Mouse (Mus musculus): Measurements from ENCODE around the gene Pla2r1.

The Pla2r1 gene

DNA sequence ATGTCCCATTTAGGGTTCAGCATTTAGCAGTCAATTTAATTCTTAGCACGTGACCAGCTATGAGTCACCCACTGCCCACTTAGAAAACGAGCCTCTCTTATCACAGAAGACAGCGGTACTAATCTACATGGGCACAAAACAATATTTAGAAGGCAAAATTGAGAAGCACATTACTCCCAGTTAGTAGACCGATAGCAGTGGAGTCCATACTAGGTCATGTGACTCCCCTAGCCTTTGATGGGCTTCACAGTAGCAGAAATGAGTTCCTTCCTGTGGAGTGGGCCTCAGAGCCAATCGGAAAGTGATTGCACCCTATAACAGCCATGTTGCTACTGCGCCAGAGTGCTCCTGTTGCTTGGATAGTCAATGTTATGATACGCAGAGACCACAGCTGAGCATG, 148.3 kb downstream of the Pla2r1 start:
- CTCF ChIA-PET = no interaction called here

DNA sequence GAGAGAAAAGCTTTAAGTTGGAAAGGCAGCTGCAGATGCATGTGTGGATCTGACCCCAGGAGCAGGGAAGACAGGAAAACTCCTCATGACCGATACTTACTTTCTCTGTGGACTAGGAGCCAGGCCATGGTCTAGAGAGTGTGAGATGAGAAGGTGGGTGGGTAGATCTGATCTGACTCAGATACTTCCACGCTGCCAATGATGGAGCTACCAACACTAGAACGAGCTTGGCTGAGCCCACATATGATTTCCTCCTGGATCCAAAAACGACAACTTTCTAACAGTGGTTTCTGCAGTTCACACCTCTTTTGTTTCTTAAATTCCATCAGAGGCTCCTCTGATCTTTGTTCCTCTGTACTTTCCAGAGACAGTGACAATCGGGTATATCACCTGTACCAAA, 151.4 kb downstream of the Pla2r1 start:
- CTCF ChIA-PET = no interaction called here

DNA sequence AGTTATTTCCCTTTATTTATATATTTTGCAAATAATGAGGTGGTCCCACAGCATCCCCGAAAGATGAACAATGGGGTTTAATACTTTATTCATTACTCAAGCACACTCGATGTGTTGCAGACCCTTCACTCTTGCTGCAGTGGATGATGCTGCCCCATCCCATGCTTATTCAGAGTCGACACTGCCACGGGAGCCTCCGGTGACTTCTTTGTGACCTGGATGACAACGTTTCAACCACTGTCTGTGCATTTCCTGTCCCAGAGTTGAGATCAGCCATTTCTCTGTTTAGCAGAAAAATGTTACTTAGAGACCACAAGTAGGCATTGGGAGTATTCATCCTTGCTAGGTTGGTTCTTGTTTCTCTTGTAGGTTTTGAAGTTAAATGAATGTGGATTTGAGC, 159.3 kb downstream of the Pla2r1 start:
- CTCF ChIA-PET = no interaction called here

DNA sequence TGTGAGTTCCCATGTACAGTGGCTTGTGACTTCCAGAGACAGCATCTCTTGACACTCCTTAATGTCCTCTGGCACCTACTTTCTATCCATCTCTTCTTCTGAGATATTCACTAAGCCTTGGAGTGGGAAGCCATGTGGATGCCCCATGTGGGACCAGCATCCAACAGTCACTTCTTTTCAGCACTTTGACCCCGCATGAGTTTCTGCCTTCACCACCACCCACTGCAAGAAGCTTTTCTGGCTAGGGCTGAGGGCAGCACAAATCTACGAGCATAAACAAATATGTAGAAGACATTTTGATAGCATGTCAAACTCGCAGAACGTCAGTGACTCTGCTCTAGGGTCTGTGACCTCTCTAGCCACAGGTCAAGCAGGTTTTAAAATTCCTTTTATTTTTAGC, 160.8 kb downstream of the Pla2r1 start:
- CTCF ChIA-PET = no interaction called here

DNA sequence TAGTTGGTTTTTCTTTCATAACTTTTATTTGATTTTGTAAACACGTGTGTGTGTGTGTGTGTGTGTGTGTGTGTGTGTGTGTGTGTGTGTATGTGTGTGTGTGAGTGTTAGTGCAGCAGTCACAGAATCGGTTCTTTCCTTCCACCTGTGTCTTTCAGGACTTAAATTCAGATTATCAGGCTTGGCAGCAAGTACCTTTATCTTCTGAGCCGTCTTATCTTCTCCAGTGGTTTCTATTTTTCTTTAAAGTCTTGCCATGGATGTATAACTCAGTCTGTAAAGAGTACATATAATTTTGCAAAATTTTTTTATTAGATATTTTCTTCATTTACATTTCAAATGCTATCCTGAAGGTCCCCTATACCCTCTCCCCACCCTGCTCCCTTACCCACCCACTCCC, 165.7 kb downstream of the Pla2r1 start:
- CTCF ChIA-PET = no interaction called here

DNA sequence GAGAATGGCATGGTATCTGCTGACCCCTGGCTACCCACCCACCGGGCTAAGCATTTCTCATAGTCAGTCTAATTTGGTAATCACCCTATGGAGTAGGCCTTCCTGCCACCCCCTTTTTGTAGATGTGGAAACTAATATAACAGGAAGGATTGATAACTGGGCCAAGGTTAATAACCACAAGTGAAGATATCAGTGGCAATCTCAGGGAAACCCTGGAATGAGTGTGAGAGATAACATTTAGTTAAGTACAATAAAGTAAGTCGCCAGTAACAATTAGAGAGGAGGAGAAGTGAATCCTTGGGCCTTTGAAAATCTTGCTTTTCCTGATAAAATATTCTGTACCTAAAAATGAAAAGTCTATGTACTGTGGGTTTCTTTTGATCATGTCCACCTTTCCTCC, 166.3 kb downstream of the Pla2r1 start:
- CTCF ChIA-PET = no interaction called here

DNA sequence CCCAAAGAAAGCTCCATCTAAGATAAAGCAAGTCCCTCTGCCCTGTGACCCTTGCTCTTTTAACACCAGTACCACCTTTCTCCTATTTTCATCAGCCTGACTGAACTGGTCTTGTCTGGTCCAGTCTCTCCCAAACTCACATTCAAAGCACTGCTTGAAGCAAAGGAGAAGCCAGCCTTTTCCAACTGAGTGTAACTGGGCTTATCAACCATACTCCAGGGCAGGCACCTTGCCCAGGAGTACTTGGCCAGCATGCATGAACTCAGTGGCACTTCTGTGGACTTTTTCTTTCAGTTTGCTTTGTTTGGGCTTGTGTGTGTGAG, 168.4 kb downstream of the Pla2r1 start:
- CTCF ChIA-PET = no interaction called here

DNA sequence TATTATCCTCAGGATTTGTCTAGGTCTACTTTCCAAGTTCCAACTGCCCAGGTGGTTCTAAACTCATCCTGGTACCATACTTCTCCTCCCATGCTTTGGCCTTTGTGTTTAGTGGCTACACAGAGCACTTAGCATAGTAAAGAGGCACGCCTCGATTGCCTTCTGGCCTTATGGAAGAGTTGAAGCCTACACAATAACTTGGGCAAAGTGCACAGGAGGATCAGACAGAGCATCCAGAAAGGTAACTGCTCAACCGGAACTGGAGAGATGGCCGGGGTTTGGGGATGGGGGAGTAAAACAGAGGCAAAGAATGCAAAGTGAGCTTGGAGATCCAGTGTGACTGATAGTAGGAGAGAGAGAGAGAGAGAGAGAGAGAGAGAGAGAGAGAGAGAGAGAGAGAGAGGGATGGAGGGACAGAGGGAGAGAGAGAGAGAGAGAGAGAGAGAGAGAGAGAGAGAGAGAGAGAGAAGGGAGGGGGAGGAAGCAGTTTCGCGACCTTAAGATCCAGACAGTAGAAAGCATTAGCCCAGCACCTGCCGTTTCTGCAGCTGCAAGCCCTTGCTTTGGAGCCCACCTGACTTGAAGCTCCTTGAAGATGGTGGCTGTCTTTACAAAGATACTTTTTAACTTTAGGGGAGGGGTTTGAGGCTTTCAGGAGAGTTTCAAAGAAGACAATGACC, 168.9 kb downstream of the Pla2r1 start:
- CTCF ChIA-PET = no interaction called here

DNA sequence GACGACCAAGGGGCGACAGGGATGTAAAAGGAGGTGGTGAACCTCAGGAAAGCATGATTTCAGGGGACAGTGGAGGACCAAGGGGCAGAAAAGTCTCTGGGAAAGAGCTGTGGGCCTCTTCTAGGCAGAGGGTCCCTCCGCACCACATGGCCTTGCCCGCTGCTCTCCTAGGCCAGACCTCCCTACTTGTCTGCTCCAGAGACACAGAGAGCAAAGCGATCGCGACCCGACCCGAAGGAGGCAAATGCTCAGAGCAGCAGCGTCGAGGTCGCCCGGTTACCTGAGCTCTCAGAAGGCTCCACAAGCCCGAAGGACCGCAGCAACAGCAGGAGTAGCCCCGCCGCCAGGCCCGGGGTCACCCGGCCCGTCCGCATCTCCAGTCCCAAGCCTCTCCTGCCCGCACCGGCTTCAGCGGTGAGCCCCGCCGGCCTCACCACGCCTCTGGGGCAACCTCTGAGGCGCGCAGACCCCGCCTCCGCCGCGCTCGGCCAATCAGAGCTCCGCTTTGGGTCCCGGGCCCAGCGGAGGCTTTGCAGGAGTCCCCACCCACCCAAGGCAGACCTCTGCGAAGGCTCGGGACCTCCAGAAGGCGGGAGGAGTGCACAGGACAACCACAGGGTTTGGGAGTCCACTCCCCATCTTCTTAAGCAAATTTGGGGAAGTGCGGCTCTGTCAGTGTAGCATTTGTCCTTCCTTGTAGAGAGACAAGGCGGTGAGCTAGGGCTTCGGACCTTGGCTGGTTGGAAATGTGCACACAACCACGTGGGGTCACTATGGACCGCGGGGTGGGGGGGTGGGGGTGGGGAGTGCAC, 170.0 kb downstream of the Pla2r1 start, which contains the start of gene Ly75:
Gene Ly75, minus strand, starts transcription at position 446 of the 812 bp plus-strand sequence.
- CTCF ChIA-PET = no interaction called here

DNA sequence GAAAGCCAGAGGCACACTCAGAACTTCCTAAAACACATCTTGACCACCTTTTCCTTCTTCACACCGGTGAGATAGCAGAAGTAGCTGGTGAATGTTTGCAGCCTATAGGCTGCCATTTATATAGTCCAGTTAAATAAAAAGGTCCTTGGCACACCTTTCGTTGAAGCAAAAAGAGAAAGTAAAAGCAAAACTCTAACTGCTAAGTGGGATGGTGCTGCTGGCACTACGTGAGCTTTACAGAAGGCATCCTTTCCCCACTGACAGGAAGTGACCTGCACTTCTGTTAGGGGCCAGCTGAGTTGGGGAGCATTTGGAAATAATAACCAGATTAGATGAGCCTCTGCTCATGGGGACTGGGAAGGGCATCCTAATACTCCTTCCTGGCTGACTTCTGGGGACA, 170.8 kb downstream of the Pla2r1 start:
- CTCF ChIA-PET = interaction anchor here (0.6 kb wide), 1 partner anchor 27 kb away, joined by 7 read pairs; no protein-coding TSS in a partner anchor

DNA sequence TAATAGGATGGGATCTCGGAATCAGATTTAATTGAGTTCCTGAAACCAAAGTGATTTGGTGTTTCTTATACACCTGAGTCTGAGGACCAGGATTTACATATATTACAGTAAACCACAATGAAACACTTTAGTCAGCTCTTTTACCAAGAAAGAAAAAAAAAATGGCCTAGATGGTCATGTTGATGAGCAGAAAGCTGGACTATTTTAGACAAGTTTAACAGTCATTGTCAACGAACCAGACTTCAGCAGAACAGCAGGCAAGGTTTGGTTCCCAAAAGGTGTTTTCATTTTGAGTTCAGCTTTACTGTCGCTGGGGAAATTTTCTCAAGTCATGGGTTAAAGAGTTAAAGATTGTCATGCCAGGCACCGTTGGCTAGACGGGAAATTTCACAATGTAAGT, 175.8 kb downstream of the Pla2r1 start:
- CTCF ChIA-PET = interaction anchor here (0.6 kb wide), 1 partner anchor 36 kb away, joined by 3 read pairs; no protein-coding TSS in a partner anchor

DNA sequence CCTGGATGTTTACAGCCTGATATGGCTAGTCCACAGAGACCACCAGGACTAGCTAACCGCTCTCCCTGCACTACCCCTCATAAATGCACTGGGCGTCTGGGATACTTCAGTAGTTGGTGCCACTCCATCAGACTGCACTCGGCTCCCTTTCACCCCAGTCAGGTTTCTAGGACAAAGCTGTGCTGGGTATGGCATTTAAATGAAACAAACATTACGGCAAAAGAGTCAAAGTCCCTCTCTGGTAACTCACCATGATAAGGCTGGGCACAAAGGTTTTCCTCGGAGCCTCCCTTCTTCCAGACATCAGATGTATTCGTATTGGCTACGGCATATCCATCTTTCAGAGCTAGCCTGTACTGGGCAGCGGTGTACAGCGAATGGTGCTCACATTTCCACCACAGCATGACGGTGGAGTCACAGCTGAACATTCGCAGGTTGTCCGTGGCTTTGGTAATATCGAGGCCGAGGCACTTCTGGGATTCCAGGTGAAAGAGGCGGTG, 177.4 kb downstream of the Pla2r1 start:
- CTCF ChIA-PET = no interaction called here

DNA sequence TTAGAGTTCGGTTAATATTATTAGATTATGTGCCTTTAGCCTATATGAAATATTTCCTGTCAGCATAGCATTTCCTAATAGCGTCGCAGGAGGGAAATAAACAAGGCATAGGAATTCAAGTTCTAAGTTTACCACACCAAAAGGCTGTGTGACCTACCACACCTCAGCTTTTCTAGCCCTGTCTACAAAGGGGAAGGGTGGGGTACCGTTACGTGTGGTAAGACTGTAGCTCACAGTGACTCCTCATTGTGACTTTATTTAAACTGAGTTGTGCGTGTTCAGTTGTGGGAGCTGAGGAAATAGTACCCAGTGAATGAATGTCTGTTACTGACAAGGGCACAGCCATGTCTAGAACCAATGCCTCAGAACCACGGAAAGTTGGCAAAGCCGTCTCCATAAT, 178.0 kb downstream of the Pla2r1 start:
- CTCF ChIA-PET = no interaction called here

DNA sequence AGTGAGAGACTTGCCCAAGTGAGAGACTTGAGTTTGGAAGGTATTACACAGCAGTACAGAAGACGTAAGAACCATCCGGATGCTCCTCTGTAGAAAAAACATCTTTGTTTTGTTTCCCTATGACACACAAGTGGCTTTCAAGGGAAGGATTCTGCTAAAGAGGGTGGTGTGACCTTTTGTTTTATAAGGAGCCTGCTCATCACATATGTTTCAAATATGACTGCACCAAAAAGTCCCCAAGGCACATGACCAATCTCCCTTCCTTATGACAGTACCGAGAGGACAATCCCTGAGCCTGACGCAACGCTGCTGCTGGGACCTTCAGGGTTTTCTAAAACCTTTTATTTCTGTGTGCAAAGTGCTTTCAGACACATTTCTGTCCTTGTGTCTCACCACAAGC, 182.9 kb downstream of the Pla2r1 start:
- CTCF ChIA-PET = no interaction called here

DNA sequence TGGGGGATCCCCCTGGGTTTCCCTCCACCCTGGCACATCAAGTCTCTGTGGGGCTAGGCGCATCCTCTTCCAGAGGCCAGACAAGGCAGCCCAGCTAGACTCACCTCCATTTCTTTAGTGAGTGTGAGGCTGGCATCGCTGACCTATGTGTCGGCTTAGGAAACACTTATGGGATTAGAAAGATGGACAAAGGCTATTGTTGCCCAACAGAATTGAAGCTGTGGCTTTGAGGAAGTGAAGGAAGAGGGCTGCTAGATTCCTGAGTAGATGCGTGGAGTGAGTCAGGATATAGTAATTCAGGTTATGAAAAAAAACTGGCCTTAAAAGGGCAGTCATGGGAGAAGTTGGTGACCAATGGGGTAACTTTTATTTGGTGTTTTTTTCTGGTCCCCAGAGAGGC, 183.7 kb downstream of the Pla2r1 start:
- CTCF ChIA-PET = no interaction called here

DNA sequence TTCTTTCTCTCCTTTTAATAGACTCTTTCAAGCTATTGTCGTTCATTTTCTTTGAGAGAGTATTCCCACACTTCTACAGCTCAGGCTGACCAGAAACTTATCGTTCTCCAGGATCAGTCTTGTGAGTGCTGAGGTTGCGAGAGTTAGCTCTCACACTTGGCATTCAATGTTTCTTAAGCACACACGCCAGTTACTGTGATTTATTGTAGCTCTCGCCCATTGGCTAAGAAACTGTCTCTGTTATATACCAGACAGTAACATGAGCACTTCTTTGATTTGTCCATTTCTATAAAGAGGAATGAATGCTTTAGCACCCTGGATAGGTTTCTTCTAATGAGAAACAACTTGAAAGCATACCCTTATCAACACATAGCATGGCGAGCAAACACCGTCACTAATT, 185.2 kb downstream of the Pla2r1 start:
- CTCF ChIA-PET = no interaction called here

Data from spleen, embryonic (tissue).